Mouse (Mus musculus): ENCODE data around the gene Ankmy1.
A peak's percentile ranks its signal among the peaks of the same experiment; 100 is the strongest.

Ankmy1 gene

GRCm38 (mm10) chr1:92872666-92873065, 30.0 kb downstream of the Ankmy1 start:
- no peak for DNase-seq

- no peak for DNase-seq
Observed at GRCm38 (mm10) chr1:92869985-92870384, 32.7 kb downstream of the Ankmy1 start.

DNA sequence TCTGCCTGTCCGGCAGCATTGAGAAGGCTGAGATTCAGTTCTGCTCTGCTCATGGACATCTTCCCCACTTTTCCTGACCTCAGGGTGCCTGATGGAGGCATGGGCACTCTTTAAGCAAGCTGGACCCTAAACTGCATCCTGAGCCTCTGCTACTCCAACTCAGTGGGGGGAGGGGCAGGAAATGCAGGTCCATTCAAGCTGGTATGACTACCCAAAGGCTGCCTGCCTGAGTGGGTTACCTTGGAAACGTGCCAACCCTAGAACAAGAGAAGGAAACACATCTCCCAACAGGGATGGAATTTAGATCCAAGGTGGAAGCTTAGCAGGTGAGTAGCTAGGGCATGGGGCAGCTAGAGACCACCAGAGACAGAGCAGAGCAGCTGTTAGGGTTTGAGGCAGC, 36.5 kb downstream of the Ankmy1 start:
- no peak for DNase-seq

DNA sequence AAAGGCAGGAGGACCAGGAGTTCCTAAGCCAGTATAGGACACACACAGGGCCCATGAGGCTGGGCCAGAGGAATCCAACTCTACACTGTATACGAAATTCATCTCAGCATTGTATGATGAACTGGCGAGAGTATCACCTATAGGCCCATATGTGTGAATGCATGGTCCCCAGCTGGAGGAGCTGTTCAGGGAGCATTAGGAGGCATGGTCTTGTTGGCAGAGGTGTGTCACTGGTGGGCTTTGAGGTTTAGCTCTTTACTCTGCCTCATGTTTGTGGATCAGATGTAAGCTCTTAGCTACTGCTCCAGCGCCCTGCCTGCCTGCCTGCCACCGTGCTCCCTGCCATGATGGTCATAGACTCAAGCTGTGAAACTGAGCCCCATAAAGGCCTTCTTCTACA, 39.4 kb downstream of the Ankmy1 start:
- no peak for DNase-seq

GRCm38 (mm10) chr1:92861503-92861902, 41.2 kb downstream of the Ankmy1 start:
- no peak for DNase-seq

GRCm38 (mm10) chr1:92852450-92852849, 50.3 kb downstream of the Ankmy1 start:
- no peak for DNase-seq

DNA sequence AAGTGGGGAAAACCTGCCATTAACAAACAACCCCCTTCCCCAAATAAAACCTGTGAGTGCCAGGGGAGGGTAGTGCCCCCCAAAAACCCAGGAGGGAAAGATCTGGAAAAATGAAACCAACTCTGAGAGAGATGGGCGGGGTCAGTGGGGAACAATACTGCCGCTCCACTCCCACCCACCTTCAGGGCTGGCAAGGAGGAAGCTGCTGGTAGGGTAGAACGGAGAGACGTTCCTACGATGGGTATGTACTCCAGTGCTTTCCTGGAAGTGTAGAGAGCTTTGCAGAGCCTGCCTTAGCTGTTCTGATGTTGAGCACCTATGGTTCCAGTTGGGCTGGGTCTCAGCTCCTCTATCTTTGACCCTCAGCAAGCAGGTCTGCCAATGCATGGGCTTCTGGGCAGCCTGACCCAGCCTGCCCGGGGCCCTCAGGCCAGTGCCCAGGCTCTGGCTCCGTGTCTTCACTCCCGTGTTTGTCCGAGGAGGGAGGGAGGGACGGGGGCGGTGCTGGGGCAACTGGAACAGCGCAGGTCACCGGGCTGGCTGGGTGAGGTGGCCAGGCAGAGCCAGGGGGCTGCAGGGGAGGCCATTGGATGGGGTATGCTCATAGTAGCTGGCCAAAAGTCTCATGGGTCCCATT, 52.6 kb downstream of the Ankmy1 start:
- no peak for DNase-seq

DNA sequence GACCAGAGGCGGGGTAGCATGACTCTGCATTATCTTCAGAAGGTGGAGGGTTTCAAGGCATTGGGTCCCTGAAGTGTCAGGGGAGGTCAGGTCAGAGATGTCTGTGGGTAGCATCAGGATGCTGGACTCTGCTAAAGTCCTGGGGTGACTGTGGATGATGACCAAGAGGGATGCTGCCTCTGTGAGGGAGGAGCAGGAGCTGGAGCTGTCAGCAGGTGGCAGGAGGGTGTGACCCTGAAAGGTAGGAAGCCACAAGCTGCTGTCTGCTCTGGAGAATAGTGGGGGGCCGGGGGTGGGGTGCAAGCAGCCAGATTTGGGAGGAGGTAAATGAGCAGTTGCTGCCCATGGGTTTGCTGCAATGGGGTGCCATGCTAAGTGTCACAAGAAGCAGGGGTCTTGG, 53.2 kb downstream of the Ankmy1 start:
- no peak for DNase-seq

GRCm38 (mm10) chr1:92847873-92848839, 54.5 kb downstream of the Ankmy1 start:
- DNase-seq = no peak

- DNase-seq = no peak
Observed at GRCm38 (mm10) chr1:92845889-92846288, 56.8 kb downstream of the Ankmy1 start.

- DNase-seq = no peak
Observed at GRCm38 (mm10) chr1:92841427-92841826, 61.3 kb downstream of the Ankmy1 start.

DNA sequence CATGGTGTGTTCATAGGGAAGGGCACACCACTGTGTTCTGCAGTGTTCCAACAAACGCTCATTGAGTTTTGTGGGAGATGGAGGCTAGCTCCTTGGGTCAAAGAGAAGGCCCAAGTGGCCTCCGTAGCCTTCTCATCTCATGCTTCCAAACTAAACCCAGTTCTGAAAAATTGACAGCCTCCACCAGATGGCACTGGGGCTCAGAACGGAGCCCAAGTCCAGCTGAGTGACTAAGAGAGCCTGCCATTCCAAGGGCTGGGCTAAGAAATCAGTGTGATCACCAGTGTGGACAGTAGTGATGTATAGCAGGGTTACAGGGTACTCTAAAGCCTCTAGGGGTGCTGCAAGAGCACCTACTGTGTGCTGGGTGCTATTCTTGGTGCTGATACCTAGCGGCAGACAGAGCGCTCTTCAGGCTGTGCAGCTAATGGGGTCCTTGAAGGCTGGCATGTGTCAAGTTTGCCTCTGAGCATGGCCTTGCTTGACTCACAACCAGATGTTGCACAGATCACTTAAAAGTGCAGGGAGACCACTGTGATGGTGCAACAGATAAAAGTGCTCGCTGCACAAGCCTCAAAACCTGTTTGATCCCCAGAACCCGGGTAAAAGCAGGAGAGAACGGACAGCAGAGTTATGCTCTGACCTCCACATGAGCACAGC, 62.3 kb downstream of the Ankmy1 start:
- peak; percentile 59 for DNase-seq

DNA sequence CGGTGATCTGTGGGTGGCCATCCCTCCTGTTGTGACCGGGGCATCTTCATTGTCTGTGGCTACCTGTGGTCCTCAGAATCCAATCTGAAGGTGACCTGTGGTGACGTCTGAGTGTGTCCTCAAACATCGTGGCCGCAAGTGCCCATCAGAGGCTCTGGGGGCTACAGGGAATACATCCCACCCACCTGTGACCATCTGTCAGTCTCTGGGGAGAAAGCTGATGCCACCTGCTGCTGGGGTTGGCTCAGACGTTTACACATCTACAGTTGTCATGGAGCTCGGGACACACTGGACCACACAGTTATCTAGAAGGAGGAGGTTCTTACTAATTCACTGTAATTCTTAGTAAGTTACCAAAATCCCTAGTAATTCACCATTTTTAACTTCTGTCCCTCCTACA, 63.5 kb downstream of the Ankmy1 start:
- peak; percentile 56 for DNase-seq

DNA sequence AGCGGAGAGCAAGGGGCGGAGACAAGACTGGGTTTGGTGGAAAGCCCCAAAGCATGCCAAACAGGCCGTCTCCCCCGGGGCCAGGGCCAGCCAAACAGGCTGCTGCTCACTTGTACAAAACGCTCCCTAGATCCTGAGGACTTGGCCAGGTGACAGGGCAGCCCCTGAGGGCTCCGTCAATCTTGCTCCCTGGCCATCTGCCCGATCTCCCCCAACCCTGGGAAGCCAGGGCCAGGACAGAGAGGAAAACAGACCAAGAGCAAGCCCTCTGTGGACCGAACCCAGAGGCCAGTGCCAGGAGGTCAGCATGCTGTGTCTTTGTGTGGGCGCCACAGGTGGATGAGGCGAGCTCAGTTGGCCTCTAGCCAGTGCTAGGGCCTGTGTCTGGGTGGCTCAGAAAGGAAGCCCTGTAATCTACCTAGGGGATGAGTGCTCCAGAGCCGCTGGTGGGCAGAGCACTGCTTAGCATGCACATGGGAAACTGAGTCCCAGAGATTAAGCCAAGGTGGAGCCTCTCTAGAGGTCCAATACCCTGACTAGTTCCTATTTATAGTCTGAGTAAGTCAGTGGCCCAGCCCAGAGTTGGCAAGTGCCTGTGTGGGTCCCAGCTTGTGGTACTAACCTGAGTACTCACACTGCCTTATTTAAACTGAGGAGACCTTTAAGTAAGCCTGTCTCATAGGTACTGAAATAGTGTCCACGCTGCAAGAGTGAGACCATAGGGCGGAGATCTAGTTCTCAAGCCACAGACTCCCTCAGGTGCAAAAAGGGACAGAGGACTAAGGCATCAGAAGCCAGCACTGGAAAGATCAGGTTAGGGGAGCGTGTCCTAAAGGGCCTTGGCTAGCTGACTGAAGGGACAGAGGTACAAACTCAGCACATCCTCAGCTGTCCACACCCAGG, 64.5 kb downstream of the Ankmy1 start:
- DNase-seq = peak; percentile 84

- peak; percentile 83 for DNase-seq
Observed at GRCm38 (mm10) chr1:92833987-92834706, 68.6 kb downstream of the Ankmy1 start.

GRCm38 (mm10) chr1:92832011-92833010, 70.4 kb downstream of the Ankmy1 start:
- peak; percentile 76 for DNase-seq

GRCm38 (mm10) chr1:92831188-92832001, 71.3 kb downstream of the Ankmy1 start, which contains the start of gene Gpc1:
Gene Gpc1, plus strand, starts transcription at chr1:92831645.
- DNase-seq = peak; percentile 95

- peak; percentile 74 for DNase-seq
Observed at GRCm38 (mm10) chr1:92830626-92831187, 72.0 kb downstream of the Ankmy1 start.

- no peak for DNase-seq
Observed at GRCm38 (mm10) chr1:92815756-92816294, 86.9 kb downstream of the Ankmy1 start.

All from cerebellum, adult 11-12 months (tissue).